Mouse (Mus musculus): ENCODE measurements around the gene Rnf20. TPM values are rescaled to one million over a fixed set of nuclear protein-coding genes. Genes with fewer than 3 reads are reported as not detected.

Gene Rnf20
- polyA plus RNA-seq, 1 experiment from 2014 or later = 31.3 TPM

DNA sequence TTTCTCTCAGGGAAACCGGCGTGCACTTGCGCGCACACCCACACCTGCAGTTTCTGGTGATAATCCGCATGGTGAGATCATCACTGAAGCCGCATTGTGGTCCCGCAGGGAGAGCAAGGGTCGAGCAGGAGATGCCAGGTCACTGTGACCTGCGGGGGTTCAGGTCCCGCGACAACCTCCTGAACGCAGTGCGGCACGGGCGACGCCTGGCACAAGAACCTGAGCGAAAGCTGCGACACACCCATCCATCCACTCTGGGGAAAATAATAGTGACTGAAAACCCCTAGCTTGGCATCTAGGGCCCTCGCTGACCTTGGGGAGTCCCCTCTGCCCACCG, 35.0 kb upstream of the Rnf20 start:
- peak; percentile 54; the same call in 1 of the 2 replicates for ATAC-seq (replicated peaks; ENCODE audit: low FRiP score, low read depth)
- H3K27ac ChIP-seq = peak overlapping the region; percentile 67; the same call in 1 of the 2 replicates
- H3K9ac ChIP-seq (ENCODE audit: low read depth, low read length) = peak overlapping the region; percentile 79
- H3K4me2 ChIP-seq (ENCODE audit: low read length) = peak overlapping the region; percentile 90
- H3K4me1 ChIP-seq (replicated peaks; ENCODE audit: insufficient read depth, low read length) = no peaks in the 10 kb centered on the region
- no peaks in the 10 kb centered on the region for H3K9me3 ChIP-seq (replicated peaks; ENCODE audit: low read length)
- TF ChIP-seq CTCF (IDR thresholded peaks at IDR 0.05; ENCODE audit: low read depth) = no peak
- H3K36me3 ChIP-seq (ENCODE audit: insufficient read depth, low read length) = no peaks in the 10 kb centered on the region
- WGBS = 3% methylated on average over 20 of the region's 20 CpGs
- DNase-seq (ENCODE audit: low spot score) = peak; percentile 13
- peak overlapping the region; percentile 78 for H3K4me3 ChIP-seq (replicated peaks; ENCODE audit: low read depth, low read length)
- H3K27me3 ChIP-seq (ENCODE audit: insufficient read depth, low read length) = no peaks in the 10 kb centered on the region

GRCm38 (mm10) chr4:49597183-49598100, 34.4 kb upstream of the Rnf20 start, which contains the start of gene Tmem246:
Gene Tmem246, minus strand, starts transcription at chr4:49597876.
- H3K27ac ChIP-seq = peak within 1 kb of the TSS; percentile 67; the same call in 1 of the 2 replicates
- H3K4me3 ChIP-seq (replicated peaks; ENCODE audit: low read depth, low read length) = peak within 1 kb of the TSS; percentile 78
- peak; percentile 9; the same call in 1 of the 2 replicates for TF ChIP-seq CTCF (IDR thresholded peaks at IDR 0.05; ENCODE audit: low read depth)
- H3K27me3 ChIP-seq (ENCODE audit: insufficient read depth, low read length) = no peaks in the 10 kb centered on the region
- H3K9me3 ChIP-seq (replicated peaks; ENCODE audit: low read length) = no peaks in the 10 kb centered on the region
- under 1% methylated on average over 77 of the region's 77 CpGs for WGBS
- no peaks in the 10 kb centered on the region for H3K4me1 ChIP-seq (replicated peaks; ENCODE audit: insufficient read depth, low read length)
- ATAC-seq (replicated peaks; ENCODE audit: low FRiP score, low read depth) (peak; percentile 94), DNase-seq (ENCODE audit: low spot score) (peak; percentile 62)
- peak within 1 kb of the TSS; percentile 90 for H3K4me2 ChIP-seq (ENCODE audit: low read length)
- H3K36me3 ChIP-seq (ENCODE audit: insufficient read depth, low read length) = no peaks in the 10 kb centered on the region
- peak within 1 kb of the TSS; percentile 79 for H3K9ac ChIP-seq (ENCODE audit: low read depth, low read length)

DNA sequence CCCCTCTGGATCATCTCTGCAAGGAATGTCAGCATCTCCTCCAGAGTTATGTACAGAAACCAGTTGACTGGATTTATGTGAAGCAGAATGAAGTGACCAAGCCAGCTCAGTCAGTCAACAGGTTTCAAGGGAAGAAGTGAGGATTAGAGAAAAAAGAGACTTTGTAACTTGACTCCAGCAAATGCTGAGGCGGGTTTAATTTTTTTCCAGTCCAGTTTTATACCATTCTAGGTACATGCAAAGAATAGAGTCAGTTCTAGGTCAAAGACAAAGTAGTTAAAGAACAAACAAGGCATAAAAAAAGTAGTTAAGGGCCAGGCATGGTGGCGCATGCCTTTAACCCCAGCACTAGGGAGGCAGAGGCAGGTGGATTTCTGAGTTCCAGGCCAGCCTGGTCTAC, 28.6 kb upstream of the Rnf20 start:
- TF ChIP-seq CTCF (IDR thresholded peaks at IDR 0.05; ENCODE audit: low read depth) = no peak
- no peak for ATAC-seq (replicated peaks; ENCODE audit: low FRiP score, low read depth)
- Histone ChIP-seq H3K4me3 (replicated peaks; ENCODE audit: low read depth, low read length) (no peak overlapping the region), H3K27me3 (ENCODE audit: insufficient read depth, low read length) (no peaks in the 10 kb centered on the region), H3K9ac (ENCODE audit: low read depth, low read length) (no peak overlapping the region), H3K27ac (no peak overlapping the region), H3K36me3 (ENCODE audit: insufficient read depth, low read length) (no peaks in the 10 kb centered on the region), H3K9me3 (replicated peaks; ENCODE audit: low read length) (no peaks in the 10 kb centered on the region), H3K4me2 (ENCODE audit: low read length) (no peak overlapping the region), H3K4me1 (replicated peaks; ENCODE audit: insufficient read depth, low read length) (no peaks in the 10 kb centered on the region)
- WGBS = 63% methylated on average over 2 of the region's 2 CpGs
- no peak for DNase-seq (ENCODE audit: low spot score)

GRCm38 (mm10) chr4:49604016-49604546, 27.7 kb upstream of the Rnf20 start:
- Histone ChIP-seq H3K4me3 (replicated peaks; ENCODE audit: low read depth, low read length) (no peak overlapping the region), H3K4me2 (ENCODE audit: low read length) (no peak overlapping the region), H3K9me3 (replicated peaks; ENCODE audit: low read length) (no peaks in the 10 kb centered on the region), H3K36me3 (ENCODE audit: insufficient read depth, low read length) (no peaks in the 10 kb centered on the region), H3K27me3 (ENCODE audit: insufficient read depth, low read length) (no peaks in the 10 kb centered on the region), H3K4me1 (replicated peaks; ENCODE audit: insufficient read depth, low read length) (no peaks in the 10 kb centered on the region), H3K27ac (no peak overlapping the region), H3K9ac (ENCODE audit: low read depth, low read length) (no peak overlapping the region)
- DNase-seq (ENCODE audit: low spot score) (no peak), ATAC-seq (replicated peaks; ENCODE audit: low FRiP score, low read depth) (no peak)
- WGBS = 56% methylated on average over 1 of the region's 1 CpGs
- no peak for TF ChIP-seq CTCF (IDR thresholded peaks at IDR 0.05; ENCODE audit: low read depth)

DNA sequence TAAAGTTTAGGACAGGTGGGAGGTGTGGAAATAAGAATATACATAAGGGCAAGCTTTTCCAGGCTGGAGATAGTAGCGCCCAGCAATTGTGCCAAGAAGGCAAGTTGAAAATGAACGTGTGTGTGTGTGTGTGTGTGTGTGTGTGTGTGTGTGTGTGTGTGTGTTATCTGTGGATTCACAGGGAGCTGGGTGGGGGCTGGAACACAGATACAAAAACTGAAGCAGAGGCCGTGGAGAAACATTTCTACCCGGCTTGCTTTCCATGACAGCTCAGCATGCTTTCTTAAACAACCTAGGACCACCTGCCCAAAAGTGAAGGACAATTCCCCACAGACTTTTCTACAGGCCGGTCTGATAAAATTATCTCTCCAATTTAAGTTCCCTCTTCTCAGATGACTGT, 27.2 kb upstream of the Rnf20 start:
- H3K36me3 ChIP-seq (ENCODE audit: insufficient read depth, low read length) = no peaks in the 10 kb centered on the region
- ATAC-seq (replicated peaks; ENCODE audit: low FRiP score, low read depth) (no peak), DNase-seq (ENCODE audit: low spot score) (no peak)
- no peaks in the 10 kb centered on the region for H3K4me1 ChIP-seq (replicated peaks; ENCODE audit: insufficient read depth, low read length)
- WGBS = 90% methylated on average over 5 of the region's 5 CpGs
- no peak overlapping the region for H3K9ac ChIP-seq (ENCODE audit: low read depth, low read length)
- no peak overlapping the region for H3K4me3 ChIP-seq (replicated peaks; ENCODE audit: low read depth, low read length)
- H3K9me3 ChIP-seq (replicated peaks; ENCODE audit: low read length) = no peaks in the 10 kb centered on the region
- no peak overlapping the region for H3K4me2 ChIP-seq (ENCODE audit: low read length)
- no peak overlapping the region for H3K27ac ChIP-seq
- H3K27me3 ChIP-seq (ENCODE audit: insufficient read depth, low read length) = no peaks in the 10 kb centered on the region
- no peak for TF ChIP-seq CTCF (IDR thresholded peaks at IDR 0.05; ENCODE audit: low read depth)

DNA sequence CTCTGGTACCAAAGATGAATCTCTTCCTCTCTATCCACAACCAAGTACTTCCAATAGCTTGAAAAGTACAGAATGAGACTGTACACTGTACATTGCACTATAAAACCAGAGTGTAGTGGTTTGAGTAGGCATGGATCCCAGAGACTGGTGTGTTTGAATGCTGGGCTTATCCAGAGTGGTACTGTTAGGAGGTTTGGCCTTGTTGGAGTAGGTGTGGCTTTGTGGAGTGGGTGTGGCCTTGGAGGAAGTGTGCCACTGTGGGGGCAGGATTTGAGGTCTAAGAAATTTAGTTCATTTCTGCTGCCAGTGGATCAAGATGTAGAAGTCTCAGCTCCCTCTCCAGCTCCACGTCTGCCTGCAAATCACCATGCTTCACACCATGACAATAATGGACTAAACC, 26.3 kb upstream of the Rnf20 start:
- WGBS = 88% methylated on average over 1 of the region's 1 CpGs
- no peak for TF ChIP-seq CTCF (IDR thresholded peaks at IDR 0.05; ENCODE audit: low read depth)
- no peaks in the 10 kb centered on the region for H3K4me1 ChIP-seq (replicated peaks; ENCODE audit: insufficient read depth, low read length)
- H3K36me3 ChIP-seq (ENCODE audit: insufficient read depth, low read length) = no peaks in the 10 kb centered on the region
- DNase-seq (ENCODE audit: low spot score) = no peak
- H3K27ac ChIP-seq = no peak overlapping the region
- H3K4me3 ChIP-seq (replicated peaks; ENCODE audit: low read depth, low read length) = no peak overlapping the region
- H3K4me2 ChIP-seq (ENCODE audit: low read length) = no peak overlapping the region
- no peak overlapping the region for H3K9ac ChIP-seq (ENCODE audit: low read depth, low read length)
- H3K27me3 ChIP-seq (ENCODE audit: insufficient read depth, low read length) = no peaks in the 10 kb centered on the region
- no peaks in the 10 kb centered on the region for H3K9me3 ChIP-seq (replicated peaks; ENCODE audit: low read length)
- no peak for ATAC-seq (replicated peaks; ENCODE audit: low FRiP score, low read depth)
